18 mouse cellular contexts compared by ENCODE assay signal in the genomic region with DNA sequence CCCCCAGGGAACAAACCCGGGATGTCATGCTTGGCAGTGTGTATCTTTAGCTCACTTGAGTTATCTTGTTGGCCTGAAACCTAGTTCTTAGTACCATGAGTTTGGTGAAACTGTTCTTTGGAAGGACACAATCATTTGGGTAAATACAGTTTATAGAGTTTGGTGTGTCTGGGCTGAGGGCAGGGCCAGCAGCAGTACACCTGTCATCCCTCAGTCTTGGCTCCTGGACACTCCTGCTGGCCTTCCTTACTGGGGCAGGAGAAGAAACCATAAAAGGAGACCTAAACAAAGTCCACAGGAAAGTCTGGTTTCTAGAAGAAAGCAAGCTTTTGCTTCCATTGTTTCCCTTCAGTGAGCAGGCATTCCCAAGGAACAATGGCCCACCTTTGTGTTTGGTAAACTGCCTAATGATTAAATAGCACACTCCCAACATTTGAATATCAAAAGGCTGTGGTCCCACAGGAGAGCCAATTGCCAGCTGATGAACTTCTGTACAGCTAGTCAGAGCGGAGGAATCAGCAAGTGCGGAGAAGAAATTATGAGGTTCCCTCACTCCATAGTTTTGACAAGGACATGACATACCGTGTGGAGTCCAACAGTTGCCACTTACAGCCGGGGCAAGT.
DNase-seq lines count a peak whose midpoint lies in the region; ATAC-seq and TF ChIP-seq lines count a peak whose summit lies in the region.
"Had no signal": no experiment of that assay in that cellular context is flagged by ENCODE, and none has a peak within 500 bp of the region (broad histone marks: within the 10 kb centered on the region; RNA-seq: fewer than 3 reads in every experiment).

No protein-coding gene starts in this region.

- H3K4me2 ChIP-seq in kidney, embryonic 15.5 days, result no peak overlapping the region
- H3K4me2 ChIP-seq: embryonic facial prominence, embryonic 12.5 days; forebrain, embryonic 12.5 days; heart, embryonic 12.5 days; hindbrain, embryonic 14.5 days; intestine, embryonic 15.5 days had no signal

- peaks cover 1% of the 10 kb centered on the region; the same call in 1 of the 2 replicates for H3K4me1 ChIP-seq in kidney, embryonic 15.5 days
- peaks cover 13 to 14% of the 10 kb centered on the region in 2 experiments for H3K4me1 ChIP-seq in ES-E14 (ENCODE audit: control insufficient read depth in 2 of 2, insufficient read depth in 2 of 2, low read length in 2 of 2, poor library complexity in 1 of 2)
- H3K4me1 ChIP-seq: intestine, embryonic 15.5 days had no signal

- no peak for TF ChIP-seq POLR2A in brain, embryonic 14.5 days (IDR thresholded peaks at IDR 0.05; ENCODE audit: borderline replicate concordance, extremely low read depth, insufficient read depth, insufficient read length, poor library complexity, severe bottlenecking)

- H3K4me3 ChIP-seq in kidney, embryonic 15.5 days (replicated peaks), result no peak overlapping the region
- no peak overlapping the region for H3K4me3 ChIP-seq in ES-E14 (ENCODE audit: insufficient read depth in 1 of 2, low read depth in 1 of 2, low read length in 2 of 2, poor library complexity in 1 of 2, severe bottlenecking in 1 of 2)
- H3K4me3 ChIP-seq: embryonic facial prominence, embryonic 12.5 days; forebrain, embryonic 12.5 days; heart, embryonic 12.5 days; hindbrain, embryonic 10.5 days; intestine, embryonic 15.5 days had no signal

- H3K27me3 ChIP-seq in kidney, embryonic 15.5 days, result no peaks in the 10 kb centered on the region
- H3K27me3 ChIP-seq: CH12.LX; embryonic facial prominence, embryonic 12.5 days; heart, embryonic 12.5 days; intestine, embryonic 15.5 days had no signal

- H3K9ac ChIP-seq in kidney, embryonic 15.5 days, result no peak overlapping the region
- no peak overlapping the region for H3K9ac ChIP-seq in ES-E14 (ENCODE audit: insufficient read depth, low read depth, low read length, poor library complexity, severe bottlenecking)
- H3K9ac ChIP-seq: embryonic facial prominence, embryonic 12.5 days; forebrain, embryonic 12.5 days; heart, embryonic 12.5 days; hindbrain, embryonic 14.5 days; intestine, embryonic 15.5 days had no signal

- peak overlapping the region; percentile 41; the same call in 1 of the 2 replicates for H3K27ac ChIP-seq in kidney, embryonic 15.5 days
- H3K27ac ChIP-seq in ES-E14 (ENCODE audit: insufficient read depth, low read depth, low read length, poor library complexity, severe bottlenecking), result peak overlapping the region; percentile 75
- H3K27ac ChIP-seq: embryonic facial prominence, embryonic 12.5 days; forebrain, embryonic 12.5 days; hindbrain, embryonic 10.5 days; hindbrain, embryonic 14.5 days; intestine, embryonic 15.5 days had no signal

- no peak for ATAC-seq in kidney, embryonic 15.5 days (replicated peaks; ENCODE audit: low FRiP score)
- ATAC-seq: forebrain, embryonic 16.5 days; intestine, embryonic 15.5 days had no signal

- no peaks in the 10 kb centered on the region for H3K36me3 ChIP-seq in kidney, embryonic 15.5 days
- no peaks in the 10 kb centered on the region for H3K36me3 ChIP-seq in ES-E14 (ENCODE audit: control insufficient read depth, insufficient read depth, low read length, poor library complexity, severe bottlenecking)
- H3K36me3 ChIP-seq: embryonic facial prominence, embryonic 12.5 days; forebrain, embryonic 12.5 days; heart, embryonic 12.5 days; hindbrain, embryonic 10.5 days; intestine, embryonic 15.5 days had no signal

- in situ Hi-C loops in ES-E14 (cut with MboI; ENCODE audit: low sequenced_read_pairs in 2 of 2, unreplicated experiment in 2 of 2), result no loop called here

- no peak for TF ChIP-seq CTCF in brain, embryonic 14.5 days (IDR thresholded peaks at IDR 0.05; ENCODE audit: borderline replicate concordance, extremely low read depth, insufficient read depth, insufficient read length)

- H3K9me3 ChIP-seq in kidney, embryonic 15.5 days (replicated peaks), result no peaks in the 10 kb centered on the region
- H3K9me3 ChIP-seq in ES-E14 (ENCODE audit: control insufficient read depth, insufficient read depth, low read depth, low read length), result no peaks in the 10 kb centered on the region
- H3K9me3 ChIP-seq: embryonic facial prominence, embryonic 12.5 days; forebrain, embryonic 12.5 days; heart, embryonic 12.5 days; hindbrain, embryonic 10.5 days; intestine, embryonic 15.5 days had no signal

- 82% methylated on average over 5 of the region's 5 CpGs for WGBS in kidney, embryonic 15.5 days

- no peak for DNase-seq in kidney, adult 18-20 months
- peak; percentile 87 for DNase-seq in ES-E14 (ENCODE audit: low read depth, low spot score)
- DNase-seq in brain, embryonic 14.5 days (ENCODE audit: low read depth), result peak; percentile 33
- DNase-seq in adrenal gland, postnatal 25 days, result no peak
- no peak for DNase-seq in thymus, adult 18-20 months
- DNase-seq: adrenal gland, postnatal 10 days; cerebellum, adult 18-20 months; cerebellum, adult 9-11 months; gastrocnemius, postnatal 10 days had no signal

TF ChIP-seq in ES-E14, 5 proteins besides CTCF, POLR2A, EP300 and RAD21:
- no peak for TF ChIP-seq HCFC1 (IDR thresholded peaks at IDR 0.05; ENCODE audit: borderline replicate concordance, insufficient read depth, low read length)
- TF ChIP-seq ZNF384 (IDR thresholded peaks at IDR 0.05; ENCODE audit: low read depth, low read length), result no peak
- peak; percentile 67 for TF ChIP-seq CHD2 (IDR thresholded peaks at IDR 0.05; ENCODE audit: low read depth, low read length)
- no peak for TF ChIP-seq MAFK (IDR thresholded peaks at IDR 0.05; ENCODE audit: insufficient read depth, low read depth, low read length)
- no peak for TF ChIP-seq ZC3H11A (IDR thresholded peaks at IDR 0.05; ENCODE audit: borderline replicate concordance, low read depth, low read length)
TF ChIP-seq in ES-E14: peak in this region for 1.

Comparison
In these comparisons a context has a peak if more than half of its experiments do, and no peak if none do; other contexts are left out.
1. DNase-seq: peak in ES-E14 (single experiment) and brain, embryonic 14.5 days (single experiment); none in kidney, adult 18-20 months (single experiment), adrenal gland, postnatal 25 days (single experiment) and thymus, adult 18-20 months (0 of 2).